Mouse (Mus musculus): Measurements from ENCODE around the gene Ghitm.
"Not testable (repeated sequence)": the region's sequence is repeated elsewhere in the genome, so short reads cannot be mapped to it uniquely, and the experiment has no call there.

The Ghitm gene

DNA sequence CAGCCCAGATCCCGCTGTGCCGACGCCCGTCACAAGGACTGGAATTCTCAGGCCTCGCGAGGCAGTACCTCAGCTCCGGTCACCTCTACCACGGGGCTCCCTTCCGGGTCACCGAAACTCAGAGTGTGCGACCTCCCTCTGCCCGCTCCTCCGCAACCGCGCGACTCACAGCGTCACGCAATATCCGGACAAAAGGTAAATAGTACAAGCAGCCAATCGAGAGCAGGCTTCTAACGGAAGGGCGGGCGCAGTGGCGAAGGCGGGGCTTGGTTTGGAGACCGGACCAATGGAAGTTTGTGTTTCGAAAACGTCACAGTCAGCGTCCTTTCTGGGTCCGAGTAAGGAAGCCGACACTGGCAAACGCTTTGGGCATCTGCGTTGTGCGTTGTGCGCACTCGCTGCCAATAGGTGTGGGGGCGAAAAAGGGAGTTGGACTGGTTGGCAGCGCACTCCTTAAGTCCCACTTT, at the start of gene Ghitm:
Gene Ghitm (minus strand): TSS at position 146 of the 467 bp plus-strand sequence.
- in situ Hi-C loops (cut with MseI, MboI) = no loop called here

DNA sequence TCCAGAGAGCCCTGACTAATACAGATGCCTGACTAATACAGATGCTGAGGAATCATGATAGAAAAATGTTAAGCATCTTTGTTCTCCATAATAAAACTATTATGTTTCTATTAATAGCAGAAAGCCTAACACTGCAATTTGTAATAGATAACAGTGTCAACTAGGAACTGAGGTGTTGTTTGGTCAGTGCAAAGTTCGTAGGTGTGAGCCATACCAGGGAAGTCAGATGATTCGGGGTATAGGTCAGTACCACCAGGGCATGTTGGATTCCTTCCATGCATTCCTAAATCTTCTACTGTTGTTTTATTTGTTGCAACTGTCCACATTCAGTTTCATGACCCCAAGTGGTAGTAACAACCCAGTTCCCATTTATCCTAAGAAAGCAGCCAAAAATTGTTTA, 49.8 kb upstream of the Ghitm start:
- in situ Hi-C loops (cut with MseI, MboI) = no loop called here

DNA sequence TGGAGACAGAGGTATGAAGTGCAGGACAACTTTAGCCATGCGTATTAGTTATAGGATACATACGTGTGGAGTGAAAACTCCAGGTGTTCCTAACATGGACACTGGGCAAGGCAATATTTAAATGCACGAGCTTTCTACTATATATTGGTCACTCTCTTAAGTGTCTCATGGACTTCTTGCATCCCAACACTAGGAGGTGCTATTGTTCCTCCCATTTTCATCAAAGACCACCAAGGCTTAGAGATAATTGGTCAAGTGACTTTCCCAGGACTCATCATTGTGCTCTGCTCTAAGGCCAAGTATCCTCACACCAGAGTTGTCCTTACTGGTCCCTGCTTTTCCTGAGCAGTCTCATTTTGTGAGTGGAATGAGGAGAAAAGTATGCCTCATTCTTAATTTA, 39.4 kb upstream of the Ghitm start:
- in situ Hi-C loops (cut with MseI, MboI) = no loop called here

DNA sequence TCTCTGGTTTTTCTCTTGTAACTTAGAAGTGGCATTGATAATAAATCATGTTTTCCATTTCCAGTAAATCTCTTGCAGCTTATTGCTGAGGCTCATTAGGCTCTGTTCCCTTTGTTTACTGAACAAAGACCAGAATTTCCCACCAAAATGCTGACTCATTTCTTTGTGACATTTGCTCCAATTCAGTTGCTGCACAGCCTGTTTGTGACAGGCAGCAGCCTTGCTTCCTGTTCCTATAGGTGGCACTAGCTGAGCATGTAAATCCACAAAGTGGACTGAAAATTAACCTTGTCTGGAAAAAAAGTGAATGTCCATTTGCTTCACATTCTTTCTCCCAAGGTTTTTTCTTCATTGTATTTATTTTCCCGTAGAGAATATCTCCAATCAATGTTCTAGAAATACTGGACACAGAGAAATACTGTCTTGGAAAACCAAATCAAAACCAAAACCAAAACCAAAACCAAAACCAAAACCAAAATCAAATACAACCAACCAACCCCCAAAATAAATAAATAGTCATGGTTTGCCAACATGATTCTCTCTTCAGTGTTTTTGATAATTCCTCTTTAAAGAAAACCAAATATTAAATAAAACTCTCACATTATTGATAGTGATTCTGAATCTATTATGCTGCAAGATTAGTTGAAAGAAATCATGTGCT, 30.3 kb upstream of the Ghitm start:
- in situ Hi-C loops (cut with MseI, MboI) = no loop called here

DNA sequence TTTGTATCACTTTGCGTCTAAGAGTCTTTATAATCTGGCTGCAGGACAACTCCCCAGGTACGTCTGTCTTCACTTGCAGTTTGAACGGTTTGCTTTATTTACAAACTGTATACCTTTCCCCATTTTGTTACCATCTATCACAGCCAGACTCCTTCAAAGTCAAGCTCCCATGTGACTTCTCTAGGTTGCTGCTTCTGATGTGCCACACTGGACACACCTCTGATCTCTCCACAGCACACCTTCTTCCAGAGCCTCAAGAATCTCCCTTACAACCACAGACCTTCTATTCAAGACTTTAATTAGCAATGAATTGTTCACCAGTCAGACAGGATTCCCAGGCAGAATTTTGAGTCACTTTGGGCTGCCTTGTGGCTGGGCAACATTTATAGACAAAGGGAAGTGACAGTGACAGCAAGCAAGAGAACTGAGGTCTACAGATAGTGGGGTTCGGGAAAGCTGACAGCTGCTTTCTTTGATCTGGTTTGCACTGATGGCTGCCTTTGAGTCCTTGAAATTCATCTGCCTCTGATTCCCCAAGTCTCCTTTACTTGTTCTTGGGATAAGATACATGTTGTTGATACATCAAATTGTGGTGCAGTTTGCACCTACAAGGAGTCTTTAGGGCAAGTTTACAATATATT, 29.4 kb upstream of the Ghitm start:
- in situ Hi-C loops (cut with MseI, MboI) = no loop called here

DNA sequence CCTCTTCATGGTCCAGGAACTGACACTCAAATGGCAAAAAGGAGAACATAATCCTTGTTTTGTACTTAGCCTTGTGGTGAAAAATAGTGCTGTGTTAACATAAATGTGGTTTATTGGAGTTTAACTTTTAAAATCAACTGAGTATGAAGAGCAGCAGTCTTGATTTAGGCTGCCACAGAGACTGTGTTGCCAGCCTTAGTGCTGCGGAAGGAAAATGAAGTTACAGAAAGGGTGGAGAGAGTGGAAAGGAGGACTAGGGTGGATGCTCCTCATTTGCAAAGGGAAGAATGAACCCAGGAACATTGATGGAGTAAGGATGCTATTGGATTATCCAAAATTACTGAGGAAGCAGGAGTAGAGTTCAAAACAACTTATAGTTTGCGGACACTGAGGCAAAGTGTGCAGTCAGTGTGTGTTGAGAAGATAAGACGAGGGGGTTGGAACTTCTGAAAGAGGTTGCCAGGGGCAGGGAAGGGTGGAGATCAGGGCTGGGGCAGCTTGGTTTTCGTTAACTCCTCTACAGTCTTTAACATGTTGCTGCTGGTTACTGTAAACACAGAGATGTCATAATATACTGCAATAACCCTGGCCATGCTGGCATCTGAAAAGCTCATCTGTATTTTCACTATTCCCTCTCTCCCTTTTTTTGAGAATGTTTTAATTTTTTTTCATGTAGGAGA, 28.3 kb upstream of the Ghitm start:
- in situ Hi-C loops (cut with MseI, MboI) = no loop called here

DNA sequence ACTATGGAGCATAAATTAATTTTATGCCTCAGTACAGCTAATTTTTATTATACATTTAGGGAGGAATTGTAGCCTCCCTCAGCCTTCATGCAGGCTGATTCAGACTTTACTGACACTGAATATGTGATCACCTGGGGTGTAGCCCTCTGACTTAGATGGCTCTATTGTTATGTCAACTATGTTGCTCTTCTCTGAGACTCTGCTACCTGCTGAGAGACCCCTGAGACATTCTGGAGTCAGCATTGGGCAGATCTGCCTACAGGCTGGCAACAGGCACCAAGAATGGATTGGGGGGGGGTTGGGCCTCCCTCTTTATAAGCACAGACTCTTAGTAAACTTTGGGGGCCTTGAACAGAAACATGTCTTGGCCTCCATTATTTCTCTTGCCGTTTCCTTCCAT, 19.3 kb upstream of the Ghitm start:
- in situ Hi-C loops (cut with MseI, MboI) = no loop called here

DNA sequence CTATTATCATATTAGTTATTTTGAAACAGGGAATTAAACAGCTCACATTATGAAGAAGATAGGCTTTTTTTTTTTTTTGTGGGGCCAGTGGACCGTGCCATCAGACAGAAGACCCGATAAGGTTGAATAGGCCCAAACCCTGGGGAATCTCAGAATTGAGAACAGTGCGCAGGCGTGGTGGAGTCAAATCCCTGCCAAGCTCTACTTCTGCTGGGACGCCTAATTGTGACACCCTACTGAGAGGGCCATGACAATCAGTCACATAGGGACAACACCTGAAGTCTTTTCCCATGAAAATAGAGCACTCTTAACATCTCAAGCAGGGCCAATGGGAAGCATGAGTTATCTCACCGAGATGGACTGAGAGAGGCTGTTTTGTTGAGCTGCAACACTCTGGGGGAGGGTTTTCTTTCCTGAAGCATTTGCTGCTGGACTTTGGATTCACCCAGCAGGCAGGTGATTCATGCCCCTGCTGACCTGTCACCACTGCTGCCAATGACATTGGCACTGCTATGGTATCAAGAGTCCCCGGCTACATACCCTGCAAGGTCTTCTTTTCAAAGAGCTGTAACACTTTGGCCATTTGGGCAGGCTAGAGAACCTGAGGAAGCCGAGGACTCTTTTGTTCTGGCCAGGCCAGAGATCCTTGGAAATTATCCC, 4.1 kb upstream of the Ghitm start:
- in situ Hi-C loops (cut with MseI, MboI) = no loop called here

DNA sequence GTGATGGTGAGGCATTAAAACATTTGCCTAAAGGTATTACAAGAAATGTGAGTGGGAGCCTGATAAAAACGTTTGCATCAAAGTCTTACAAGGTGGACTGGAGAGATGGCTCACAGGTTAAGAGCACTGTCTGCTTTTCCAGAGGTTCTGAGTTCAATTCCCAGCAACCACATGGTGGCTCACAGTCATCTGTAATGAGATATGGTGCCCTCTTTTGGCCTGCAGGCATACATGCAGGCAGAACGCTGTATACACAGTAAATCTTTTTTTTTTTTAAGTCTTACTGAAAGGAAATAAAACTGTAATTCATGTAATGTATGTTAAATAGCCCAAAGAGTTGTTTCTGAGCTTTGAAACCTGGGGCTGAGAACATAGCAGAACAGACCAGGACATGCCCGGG, 2.5 kb upstream of the Ghitm start:
- in situ Hi-C loops (cut with MseI, MboI) = not testable (repeated sequence)

DNA sequence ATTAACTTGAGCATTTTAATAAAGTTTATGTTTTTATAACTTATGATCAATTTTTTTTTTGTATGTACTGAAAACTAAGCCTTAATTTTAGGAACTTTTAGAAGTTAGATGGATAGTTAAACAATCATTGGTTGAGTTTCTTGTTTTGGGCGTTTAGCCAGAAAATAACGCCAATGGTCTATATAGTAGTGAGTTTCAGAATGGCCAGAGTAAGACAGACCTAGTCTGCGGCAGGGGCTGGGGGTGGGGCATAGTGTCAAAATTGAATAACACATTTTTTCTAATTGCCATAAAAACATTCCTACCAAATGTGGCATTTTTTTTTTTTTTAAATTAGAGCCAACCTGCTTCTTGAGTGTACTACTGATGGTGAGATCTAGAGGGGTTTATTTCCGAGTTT, 1.0 kb upstream of the Ghitm start:
- in situ Hi-C loops (cut with MseI, MboI) = no loop called here

DNA sequence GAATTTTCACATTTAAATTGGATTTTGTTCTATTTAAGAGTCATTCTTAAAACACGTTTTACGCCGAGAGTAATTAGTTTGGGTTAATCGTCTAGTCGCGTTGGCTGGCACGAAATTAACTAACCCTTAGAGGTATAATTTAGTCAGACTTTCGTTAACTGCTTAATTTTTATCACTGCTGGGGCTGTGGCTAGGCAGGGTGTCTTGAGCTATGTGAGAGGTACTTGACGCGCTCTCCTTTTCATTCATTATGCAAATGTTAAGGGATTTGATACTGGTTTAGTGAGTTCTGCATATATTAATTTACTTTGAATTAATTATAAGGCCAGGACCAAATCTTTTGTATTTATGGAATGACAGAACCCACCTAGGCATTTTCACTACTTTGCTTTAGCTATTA, 599 bp upstream of the Ghitm start:
- in situ Hi-C loops (cut with MseI, MboI) = no loop called here

DNA sequence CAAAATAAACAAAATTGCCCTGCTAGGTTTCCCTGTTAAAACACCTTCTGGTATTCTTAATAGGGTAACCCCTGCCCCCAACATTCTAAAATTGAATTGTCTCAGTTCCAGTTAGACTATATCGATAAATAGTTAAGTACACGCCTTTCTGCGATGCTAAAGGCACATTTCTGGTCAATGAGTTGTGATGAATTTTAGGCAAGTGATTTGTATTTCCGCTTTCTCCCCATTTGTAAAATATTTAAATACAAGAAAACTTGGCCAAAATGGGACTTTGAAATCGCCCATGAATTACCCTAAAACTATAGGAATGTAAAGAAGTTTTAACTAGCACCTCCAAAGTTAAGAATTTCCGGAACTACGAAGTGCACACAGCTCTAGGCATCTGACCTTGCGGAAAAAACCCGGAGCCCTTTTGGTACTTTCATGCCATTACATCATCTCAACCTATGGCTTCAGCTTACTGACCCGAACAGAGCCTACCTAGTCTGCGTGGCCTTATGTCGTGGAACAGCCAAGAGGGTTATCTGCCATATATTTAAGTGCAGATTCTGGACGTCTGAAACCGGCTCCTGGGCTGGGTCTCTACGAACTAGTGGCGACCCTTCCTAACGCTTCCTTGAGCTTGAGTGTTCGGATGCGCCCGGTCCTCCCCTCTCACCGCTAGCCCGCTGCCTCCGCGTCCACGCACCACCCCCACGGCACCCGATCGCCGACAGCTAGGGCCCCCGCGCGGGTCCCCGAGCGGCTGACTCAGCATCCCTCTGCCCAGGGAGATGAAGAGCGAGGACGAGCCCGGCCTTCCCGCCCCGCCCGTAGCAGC, 557 bp downstream of the Ghitm start:
- in situ Hi-C loops (cut with MseI, MboI) = no loop called here

DNA sequence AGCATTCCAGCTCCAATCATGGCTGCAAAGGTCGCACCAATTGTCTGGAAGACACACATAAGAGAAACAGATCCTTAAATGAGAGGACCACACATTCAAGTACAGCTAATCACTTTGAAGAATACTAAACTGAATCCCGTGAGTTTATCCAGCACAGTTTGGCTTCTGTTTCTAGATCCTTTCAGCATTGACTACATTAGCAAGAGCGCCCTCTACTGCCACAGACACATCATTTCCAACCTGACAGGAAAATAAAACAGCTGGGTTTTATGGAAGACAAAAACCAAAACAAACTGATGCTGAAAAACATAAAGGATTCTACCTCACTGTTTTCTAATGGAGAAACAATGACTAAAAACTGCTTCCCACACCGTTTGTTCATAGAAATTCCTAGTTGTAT, 7.4 kb downstream of the Ghitm start:
- in situ Hi-C loops (cut with MseI, MboI) = no loop called here

DNA sequence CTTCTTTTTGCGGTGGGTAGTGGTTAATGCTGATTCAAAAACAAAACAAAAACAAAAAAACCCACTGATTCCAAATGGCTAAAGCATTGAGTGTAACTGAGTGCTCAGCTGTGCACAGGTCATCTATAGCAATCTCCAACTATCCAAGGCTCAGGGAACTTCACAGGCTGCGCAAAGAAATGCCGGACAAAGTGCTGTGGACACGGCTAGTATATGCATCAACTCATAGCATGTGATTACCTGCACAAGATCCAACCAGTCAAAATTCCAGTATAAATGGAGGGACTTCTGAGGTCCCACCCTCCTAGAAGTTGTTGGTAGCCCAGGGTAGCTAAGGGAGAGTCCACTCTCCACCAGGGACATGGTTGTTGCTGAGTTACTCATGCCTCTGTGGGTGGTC, 15.8 kb downstream of the Ghitm start:
- in situ Hi-C loops (cut with MseI, MboI) = no loop called here

DNA sequence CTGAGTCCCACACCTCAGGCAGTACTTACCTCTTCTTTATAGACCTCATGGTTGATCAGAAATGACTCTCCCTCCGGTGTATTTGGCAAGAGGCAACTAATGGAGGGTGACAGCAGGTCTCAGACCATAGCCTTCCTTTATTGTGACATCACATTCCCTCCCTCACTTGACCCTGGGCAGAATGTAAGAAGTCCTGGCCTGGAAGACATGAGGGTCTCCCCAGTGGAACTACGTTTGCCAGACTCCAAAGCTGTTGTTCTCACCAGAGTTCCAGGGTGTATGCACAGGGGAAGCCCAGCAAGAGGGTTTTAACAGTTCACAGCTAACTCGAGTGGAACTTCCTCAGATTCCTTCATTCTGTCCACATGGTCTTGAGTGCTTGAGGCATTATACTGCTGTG, 21.1 kb downstream of the Ghitm start, which contains the start of gene 2610528A11Rik:
Gene 2610528A11Rik (minus strand): TSS at position 101 of the 400 bp plus-strand sequence.
- in situ Hi-C loops (cut with MseI, MboI) = no loop called here

DNA sequence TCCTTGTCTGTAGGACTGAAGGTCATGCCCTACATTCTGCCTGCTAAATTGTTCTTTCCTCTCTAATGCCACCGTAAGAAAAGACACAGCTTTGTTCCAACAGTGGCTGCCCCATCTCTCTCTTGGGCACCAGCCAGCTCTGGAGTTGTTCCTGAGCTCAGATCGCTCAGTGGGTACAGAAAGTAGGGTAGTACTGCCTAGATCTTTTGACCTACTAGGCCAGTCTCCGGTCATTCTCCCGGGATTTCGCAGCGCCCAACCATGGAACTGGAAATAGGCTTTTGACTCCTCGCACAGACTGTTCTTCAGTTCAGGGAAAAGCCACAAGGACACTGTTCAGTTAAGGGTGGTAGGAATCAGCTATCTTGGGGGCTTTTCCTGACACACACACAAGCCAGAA, 22.1 kb downstream of the Ghitm start:
- in situ Hi-C loops (cut with MseI, MboI) = no loop called here

DNA sequence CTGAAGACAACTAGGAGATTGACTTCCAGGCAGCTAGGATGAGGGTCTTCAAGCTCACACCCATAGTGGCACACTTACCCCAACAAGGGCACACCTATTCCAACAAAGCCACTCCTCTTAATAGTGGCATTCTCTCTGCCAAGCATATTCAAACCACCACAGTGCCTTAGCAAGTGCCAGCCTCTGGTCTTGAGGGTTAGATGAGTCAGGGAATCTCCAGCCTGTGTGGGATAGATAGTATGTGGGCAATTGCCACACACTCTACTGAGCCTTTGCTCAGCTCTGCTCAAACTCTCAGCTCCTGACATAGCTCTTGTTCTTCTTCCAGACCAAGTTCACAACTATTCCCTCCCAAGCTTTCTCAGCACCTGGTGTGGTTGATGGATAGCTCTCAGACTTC, 23.7 kb downstream of the Ghitm start:
- in situ Hi-C loops (cut with MseI, MboI) = no loop called here

DNA sequence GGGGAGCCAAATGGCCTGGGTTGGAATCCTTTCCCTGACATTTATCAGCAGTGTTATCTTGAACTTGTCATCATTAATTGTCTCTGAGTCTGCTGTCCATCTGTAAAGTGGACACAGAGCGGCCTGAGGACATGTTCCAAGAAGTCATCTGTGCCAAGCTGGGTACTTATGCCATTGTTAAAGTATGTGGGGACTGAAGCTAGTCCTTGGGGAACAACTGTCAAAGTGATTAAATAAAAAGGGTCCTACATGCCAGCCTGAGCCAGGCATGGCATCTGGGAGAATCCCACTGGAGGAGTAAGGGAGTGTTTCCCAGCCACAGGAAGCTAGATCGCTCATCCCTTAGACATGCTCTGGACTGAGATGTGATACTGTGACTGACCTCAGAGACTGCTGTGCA, 24.6 kb downstream of the Ghitm start:
- in situ Hi-C loops (cut with MseI, MboI) = no loop called here

DNA sequence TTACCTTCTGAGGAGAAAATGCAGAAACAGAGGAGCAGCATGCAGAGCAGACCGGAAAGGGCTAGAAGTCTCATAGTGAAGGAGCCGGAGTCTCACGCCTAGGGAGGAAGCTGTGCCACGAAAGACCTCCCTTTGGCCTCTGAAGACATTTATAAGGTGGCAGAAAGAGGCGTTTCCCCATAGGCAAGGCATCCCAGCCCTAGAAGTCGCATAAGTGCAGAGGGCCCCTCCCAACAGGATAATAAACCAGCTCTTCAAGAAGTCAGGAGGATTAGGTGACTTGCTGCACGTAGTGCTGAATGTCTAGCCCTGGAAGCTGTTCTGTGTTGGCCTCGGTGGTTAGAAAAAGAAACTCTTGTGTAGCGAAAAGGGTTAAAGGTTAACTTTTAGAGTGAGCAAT, 25.1 kb downstream of the Ghitm start:
- in situ Hi-C loops (cut with MseI, MboI) = no loop called here

DNA sequence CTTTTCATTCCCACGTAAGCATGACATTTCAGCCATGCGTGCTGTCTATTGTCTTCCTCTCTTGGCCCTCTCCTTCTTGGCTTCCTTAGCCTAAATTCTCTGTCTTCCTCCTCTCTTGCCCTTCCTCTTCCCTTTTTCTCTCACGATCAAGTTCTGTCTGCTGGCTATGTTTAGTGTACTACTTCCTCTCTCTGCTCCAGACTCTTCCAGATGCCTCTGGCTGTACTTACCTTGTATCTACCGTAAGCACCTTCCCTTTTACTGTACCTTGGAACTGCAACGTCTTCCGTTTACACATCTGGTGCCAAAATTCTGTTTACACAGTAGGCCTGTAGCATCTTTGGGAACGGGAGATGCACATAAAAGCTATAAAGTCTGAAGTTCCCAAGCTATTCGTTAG, 25.6 kb downstream of the Ghitm start:
- in situ Hi-C loops (cut with MseI, MboI) = no loop called here

DNA sequence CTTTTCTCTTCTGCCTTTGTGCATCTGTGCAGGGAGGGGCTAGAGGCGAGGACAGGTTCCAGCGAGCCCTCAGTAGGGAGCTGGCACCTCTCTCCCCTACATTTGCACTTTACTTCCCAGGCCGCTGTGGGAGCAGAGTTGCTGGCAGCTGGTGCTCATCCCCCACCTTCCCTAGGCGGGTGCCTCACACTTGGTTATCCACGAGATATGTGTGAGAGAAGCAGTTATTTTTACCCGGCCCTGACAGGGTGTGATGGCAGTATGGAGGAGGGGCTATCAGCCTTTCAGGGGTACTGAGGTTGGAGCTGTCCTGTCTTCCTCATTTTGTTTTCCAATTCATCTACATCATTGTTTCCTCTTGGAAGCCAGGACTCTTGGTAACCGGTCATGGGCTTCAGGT, 29.2 kb downstream of the Ghitm start:
- in situ Hi-C loops (cut with MseI, MboI) = no loop called here

DNA sequence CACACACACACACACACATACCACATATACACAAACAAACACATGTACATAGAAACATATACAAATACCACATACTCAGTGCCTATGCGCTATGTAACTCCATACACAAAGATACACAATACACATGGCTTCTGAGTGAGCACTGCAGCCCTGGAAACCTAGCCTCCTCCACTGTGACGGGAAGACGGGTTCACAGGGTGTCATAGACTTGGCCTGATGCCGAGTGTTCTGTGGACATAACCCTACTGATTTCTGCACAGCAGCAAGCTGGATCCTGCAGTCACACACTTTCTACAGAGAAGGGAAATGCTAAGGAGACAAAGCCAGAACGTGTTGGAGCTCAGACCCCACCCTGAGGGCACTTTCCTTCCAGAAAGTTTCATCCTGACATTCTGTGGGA, 30.3 kb downstream of the Ghitm start:
- in situ Hi-C loops (cut with MseI, MboI) = no loop called here

All from mouse trophoblast stem cell (cell line).